In genomic region chr1:158241848-158242556, GRCm38 (mm10) we compare ENCODE assay signal across 20 mouse cellular contexts.
"Had no signal": no experiment of that assay in that cellular context is flagged by ENCODE, and none has a peak within 500 bp of the region (broad histone marks: within the 10 kb centered on the region; RNA-seq: fewer than 3 reads in every experiment).

No protein-coding gene starts in this region.

- H3K4me3 ChIP-seq: liver, embryonic 15.5 days; megakaryocyte, embryonic 14.5 days; midbrain, embryonic 10.5 days; midbrain, embryonic 13.5 days; midbrain, embryonic 15.5 days; myocyte; neural tube, embryonic 13.5 days; neural tube, embryonic 15.5 days had no signal

- H3K9ac ChIP-seq: liver, embryonic 15.5 days; lung, embryonic 14.5 days; midbrain, embryonic 13.5 days; midbrain, embryonic 15.5 days; neural tube, embryonic 13.5 days; neural tube, embryonic 15.5 days had no signal

- ATAC-seq: midbrain, embryonic 13.5 days; midbrain, embryonic 15.5 days had no signal

- DNase-seq: lung, adult 18-20 months; lung, postnatal 10 days; lung, postnatal 4 days; retina, postnatal 1 day; right cerebral cortex, adult 18-20 months; right cerebral cortex, postnatal 25 days; right cerebral cortex, postnatal 4 days; spleen, adult 18-20 months; thymus, adult 18-20 months; thymus, postnatal 14 days; thymus, postnatal 36 days had no signal

- H3K9me3 ChIP-seq: liver, embryonic 15.5 days; megakaryocyte, embryonic 14.5 days; midbrain, embryonic 10.5 days; midbrain, embryonic 13.5 days; midbrain, embryonic 15.5 days; neural tube, embryonic 13.5 days; neural tube, embryonic 15.5 days had no signal

- H3K4me1 ChIP-seq: liver, embryonic 15.5 days; midbrain, embryonic 10.5 days; midbrain, embryonic 13.5 days; midbrain, embryonic 15.5 days; neural tube, embryonic 13.5 days had no signal

- H3K27ac ChIP-seq: liver, embryonic 15.5 days; midbrain, embryonic 10.5 days; midbrain, embryonic 13.5 days; midbrain, embryonic 15.5 days; neural tube, embryonic 13.5 days; neural tube, embryonic 15.5 days had no signal

- H3K36me3 ChIP-seq: liver, embryonic 15.5 days; midbrain, embryonic 10.5 days had no signal

- H3K27me3 ChIP-seq: liver, embryonic 15.5 days; megakaryocyte, embryonic 14.5 days; midbrain, embryonic 13.5 days; midbrain, embryonic 15.5 days; neural tube, embryonic 13.5 days; neural tube, embryonic 15.5 days had no signal

- H3K4me2 ChIP-seq: liver, embryonic 15.5 days; lung, embryonic 14.5 days; midbrain, embryonic 13.5 days; midbrain, embryonic 15.5 days; neural tube, embryonic 13.5 days; neural tube, embryonic 15.5 days had no signal
